Mouse (Mus musculus): Measurements from ENCODE around the gene Klf15.
A peak's percentile ranks its signal among the peaks of the same experiment; 100 is the strongest.

Klf15 gene

GRCm38 (mm10) chr6:90462181-90462706 is at the start of gene Klf15:
Gene Klf15, plus strand, starts transcription at chr6:90462576.
- DNase-seq (ENCODE audit: low spot score), result peak; percentile 81

- peak; percentile 84 for DNase-seq (ENCODE audit: low spot score)
Measured at GRCm38 (mm10) chr6:90422565-90422964, 39.8 kb upstream of the Klf15 start.

GRCm38 (mm10) chr6:90425361-90425760 is 37.0 kb upstream of the Klf15 start:
- DNase-seq (ENCODE audit: low spot score), result no peak

GRCm38 (mm10) chr6:90426003-90426402 is 36.4 kb upstream of the Klf15 start:
- no peak for DNase-seq (ENCODE audit: low spot score)

GRCm38 (mm10) chr6:90428380-90428974 is 33.9 kb upstream of the Klf15 start, which contains the start of gene Cfap100:
Gene Cfap100, minus strand, starts transcription at chr6:90428797.
- peak; percentile 70 for DNase-seq (ENCODE audit: low spot score)

- DNase-seq (ENCODE audit: low spot score), result peak; percentile 34
Measured at GRCm38 (mm10) chr6:90429911-90430310, 32.5 kb upstream of the Klf15 start.

GRCm38 (mm10) chr6:90431487-90431886 is 30.9 kb upstream of the Klf15 start:
- no peak for DNase-seq (ENCODE audit: low spot score)

- DNase-seq (ENCODE audit: low spot score), result no peak
Measured at GRCm38 (mm10) chr6:90434687-90435086, 27.7 kb upstream of the Klf15 start.

GRCm38 (mm10) chr6:90435195-90435618 is 27.2 kb upstream of the Klf15 start:
- DNase-seq (ENCODE audit: low spot score), result peak; percentile 84

- no peak for DNase-seq (ENCODE audit: low spot score)
Measured at GRCm38 (mm10) chr6:90436192-90436907, 26.0 kb upstream of the Klf15 start.

GRCm38 (mm10) chr6:90437041-90437440 is 25.3 kb upstream of the Klf15 start:
- DNase-seq (ENCODE audit: low spot score), result no peak

- DNase-seq (ENCODE audit: low spot score), result no peak
Measured at GRCm38 (mm10) chr6:90446883-90447282, 15.5 kb upstream of the Klf15 start.

GRCm38 (mm10) chr6:90450179-90450578 is 12.2 kb upstream of the Klf15 start:
- DNase-seq (ENCODE audit: low spot score), result peak; percentile 91

GRCm38 (mm10) chr6:90450697-90451096 is 11.7 kb upstream of the Klf15 start:
- no peak for DNase-seq (ENCODE audit: low spot score)

- no peak for DNase-seq (ENCODE audit: low spot score)
Measured at GRCm38 (mm10) chr6:90451512-90451911, 10.9 kb upstream of the Klf15 start.

- no peak for DNase-seq (ENCODE audit: low spot score)
Measured at GRCm38 (mm10) chr6:90452603-90453002, 9.8 kb upstream of the Klf15 start.

- no peak for DNase-seq (ENCODE audit: low spot score)
Measured at GRCm38 (mm10) chr6:90453751-90454150, 8.6 kb upstream of the Klf15 start.

- no peak for DNase-seq (ENCODE audit: low spot score)
Measured at GRCm38 (mm10) chr6:90457421-90457820, 5.0 kb upstream of the Klf15 start.

GRCm38 (mm10) chr6:90461181-90461580 is 1.2 kb upstream of the Klf15 start:
- no peak for DNase-seq (ENCODE audit: low spot score)

GRCm38 (mm10) chr6:90461771-90462170 is 605 bp upstream of the Klf15 start:
- no peak for DNase-seq (ENCODE audit: low spot score)

- no peak for DNase-seq (ENCODE audit: low spot score)
Measured at GRCm38 (mm10) chr6:90462841-90463227, 458 bp downstream of the Klf15 start.

- DNase-seq (ENCODE audit: low spot score), result peak; percentile 97
Measured at GRCm38 (mm10) chr6:90463228-90463862, 969 bp downstream of the Klf15 start.

GRCm38 (mm10) chr6:90463890-90464421 is 1.6 kb downstream of the Klf15 start:
- no peak for DNase-seq (ENCODE audit: low spot score)
